Mouse (Mus musculus): Measurements from ENCODE around the gene Nsl1.

DNA sequence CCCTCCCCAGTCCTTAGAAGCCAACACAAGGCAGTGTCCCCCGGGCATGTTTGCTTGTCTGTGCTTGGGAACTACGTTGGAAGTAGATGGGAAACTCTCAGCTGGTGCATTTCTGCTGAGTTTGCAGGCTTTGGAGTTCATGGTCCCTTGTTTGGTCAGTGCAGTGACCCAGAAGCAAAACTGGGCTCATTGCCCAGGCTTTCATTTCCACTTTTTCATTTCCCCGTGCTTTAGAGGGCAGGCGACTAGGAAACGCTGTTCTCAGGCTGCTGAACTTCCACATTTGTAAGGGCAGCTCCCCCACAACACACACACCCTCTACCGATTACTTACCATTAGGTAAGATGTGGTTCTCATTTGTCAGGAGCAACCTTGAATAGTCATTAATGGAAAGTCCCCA is 10.2 kb downstream of the Nsl1 start:
- TF ChIP-seq POLR2A (IDR thresholded peaks at IDR 0.05; ENCODE audit: insufficient read length, low read depth) (no peak), MAX (IDR thresholded peaks at IDR 0.05; ENCODE audit: low read depth) (no peak), USF1 (IDR thresholded peaks at IDR 0.05; ENCODE audit: low read depth) (no peak), MYOG (IDR thresholded peaks at IDR 0.05; ENCODE audit: control insufficient read depth in 1 of 3, insufficient read depth in 1 of 3, insufficient read length in 2 of 3, low read depth in 2 of 3) (no peak), CEBPB (IDR thresholded peaks at IDR 0.05; ENCODE audit: insufficient read depth, poor library complexity, severe bottlenecking) (no peak), MYOD1 (IDR thresholded peaks at IDR 0.05; ENCODE audit: control insufficient read depth in 1 of 3, insufficient read length in 2 of 3, low read depth in 2 of 3) (no peak), POLR2AphosphoS2 (IDR thresholded peaks at IDR 0.05; ENCODE audit: insufficient read length, low read depth) (no peak)

Measured in myocyte (in vitro differentiated cells).